Mouse (Mus musculus): Measurements from ENCODE around the gene Ttc9.

The Ttc9 gene

GRCm38 (mm10) chr12:81658086-81658485 is 27.0 kb downstream of the Ttc9 start:
- DNase-seq (ENCODE audit: low read depth) = no peak

GRCm38 (mm10) chr12:81662076-81662475 is 31.0 kb downstream of the Ttc9 start:
- no peak for DNase-seq (ENCODE audit: low read depth)

GRCm38 (mm10) chr12:81663116-81663515 is 32.1 kb downstream of the Ttc9 start:
- DNase-seq (ENCODE audit: low read depth) = no peak

- DNase-seq (ENCODE audit: low read depth) = no peak
Measured at GRCm38 (mm10) chr12:81663906-81664305, 32.9 kb downstream of the Ttc9 start.

- DNase-seq (ENCODE audit: low read depth) = peak; percentile 15
Measured at GRCm38 (mm10) chr12:81668406-81668805, 37.4 kb downstream of the Ttc9 start.

- DNase-seq (ENCODE audit: low read depth) = no peak
Measured at GRCm38 (mm10) chr12:81675557-81675956, 44.5 kb downstream of the Ttc9 start.

- DNase-seq (ENCODE audit: low read depth) = peak; percentile 34
Measured at GRCm38 (mm10) chr12:81679807-81680529, 48.9 kb downstream of the Ttc9 start.

- DNase-seq (ENCODE audit: low read depth) = no peak
Measured at GRCm38 (mm10) chr12:81683395-81683794, 52.3 kb downstream of the Ttc9 start.

GRCm38 (mm10) chr12:81684096-81684495 is 53.0 kb downstream of the Ttc9 start:
- DNase-seq (ENCODE audit: low read depth) = no peak

GRCm38 (mm10) chr12:81685981-81686380 is 54.9 kb downstream of the Ttc9 start:
- no peak for DNase-seq (ENCODE audit: low read depth)

- DNase-seq (ENCODE audit: low read depth) = no peak
Measured at GRCm38 (mm10) chr12:81686406-81687117, 55.5 kb downstream of the Ttc9 start.

- no peak for DNase-seq (ENCODE audit: low read depth)
Measured at GRCm38 (mm10) chr12:81687873-81688272, 56.8 kb downstream of the Ttc9 start.

GRCm38 (mm10) chr12:81688537-81688936 is 57.5 kb downstream of the Ttc9 start:
- DNase-seq (ENCODE audit: low read depth) = peak; percentile 74

- no peak for DNase-seq (ENCODE audit: low read depth)
Measured at GRCm38 (mm10) chr12:81689505-81690056, 58.5 kb downstream of the Ttc9 start.

- no peak for DNase-seq (ENCODE audit: low read depth)
Measured at GRCm38 (mm10) chr12:81690111-81690510, 59.1 kb downstream of the Ttc9 start.

- DNase-seq (ENCODE audit: low read depth) = no peak
Measured at GRCm38 (mm10) chr12:81690751-81691150, 59.7 kb downstream of the Ttc9 start.

GRCm38 (mm10) chr12:81691177-81691730 is 60.2 kb downstream of the Ttc9 start:
- DNase-seq (ENCODE audit: low read depth) = peak; percentile 35

- peak; percentile 17 for DNase-seq (ENCODE audit: low read depth)
Measured at GRCm38 (mm10) chr12:81698011-81698410, 67.0 kb downstream of the Ttc9 start.

GRCm38 (mm10) chr12:81702903-81703302 is 71.9 kb downstream of the Ttc9 start:
- DNase-seq (ENCODE audit: low read depth) = peak; percentile 66

- DNase-seq (ENCODE audit: low read depth) = no peak
Measured at GRCm38 (mm10) chr12:81712618-81713017, 81.6 kb downstream of the Ttc9 start.

All from NIH3T3 (cell line).